Mouse (Mus musculus) adrenal gland, adult (tissue): ENCODE results near the gene Plekhm1.

Experiments
- DNase-seq, 2 experiments: peaks; one replicate each; pipeline ENCODE4 v3.0.0; 2022 to 2023; ENCODE audit warnings: low spot score in 1 of 2; ENCODE audit not compliant: inconsistent age in 2 of 2

The Plekhm1 gene

GRCm38 (mm10) chr11:103362521-103363181 is 49.8 kb downstream of the Plekhm1 start:
- DNase-seq: peak; percentile 55 to 76

GRCm38 (mm10) chr11:103362054-103362432 is 50.4 kb downstream of the Plekhm1 start:
- DNase-seq: peak in 1 of 2 experiments; percentile 59

GRCm38 (mm10) chr11:103361396-103362053 is 51.0 kb downstream of the Plekhm1 start:
- no peak for DNase-seq

- no peak for DNase-seq
Observed at GRCm38 (mm10) chr11:103360661-103361081, 51.8 kb downstream of the Plekhm1 start.

GRCm38 (mm10) chr11:103359841-103360641 is 52.4 kb downstream of the Plekhm1 start:
- DNase-seq: peak; percentile 90 to 95

- DNase-seq: peak; percentile 79 to 92
Observed at GRCm38 (mm10) chr11:103359122-103359521, 53.4 kb downstream of the Plekhm1 start.

- peak in 1 of 2 experiments; percentile 64 for DNase-seq
Observed at GRCm38 (mm10) chr11:103358316-103358715, 54.2 kb downstream of the Plekhm1 start.

- no peak for DNase-seq
Observed at GRCm38 (mm10) chr11:103357710-103358109, 54.8 kb downstream of the Plekhm1 start.

- no peak for DNase-seq
Observed at GRCm38 (mm10) chr11:103356938-103357670, 55.4 kb downstream of the Plekhm1 start.

GRCm38 (mm10) chr11:103356032-103356571 is 56.4 kb downstream of the Plekhm1 start:
- DNase-seq: no peak

GRCm38 (mm10) chr11:103355251-103355650 is 57.2 kb downstream of the Plekhm1 start:
- no peak for DNase-seq

GRCm38 (mm10) chr11:103354033-103354432 is 58.5 kb downstream of the Plekhm1 start:
- DNase-seq: no peak

GRCm38 (mm10) chr11:103352239-103352814 is 60.2 kb downstream of the Plekhm1 start:
- DNase-seq: no peak

- no peak for DNase-seq
Observed at GRCm38 (mm10) chr11:103350711-103351315, 61.7 kb downstream of the Plekhm1 start.

- DNase-seq: no peak
Observed at GRCm38 (mm10) chr11:103349699-103350098, 62.8 kb downstream of the Plekhm1 start.

- peak; percentile 45 to 60 for DNase-seq
Observed at GRCm38 (mm10) chr11:103346657-103347056, 65.8 kb downstream of the Plekhm1 start.

- DNase-seq: no peak
Observed at GRCm38 (mm10) chr11:103346236-103346635, 66.3 kb downstream of the Plekhm1 start.

GRCm38 (mm10) chr11:103345408-103346091 is 66.9 kb downstream of the Plekhm1 start:
- DNase-seq: no peak
